Mouse (Mus musculus) layer of hippocampus, adult 2 months (tissue): Measurements from ENCODE around the gene Denr. TPM values are rescaled to one million over a fixed set of nuclear protein-coding genes. Genes with fewer than 3 reads are reported as not detected.

Experiments used
- DNase-seq, 2 experiments: peaks; one replicate each; pipeline ENCODE4 v3.0.0; 2022; ENCODE audit warnings: low spot score in 2 of 2
- H3K27ac ChIP-seq: fragments of 200-600 bp; 2 replicates; pipeline ENCODE4 v1.8.1; 2022
- H3K4me3 ChIP-seq: fragments of 200-600 bp; 2 replicates; pipeline ENCODE4 v1.8.1; 2022; ENCODE audit warnings: mild to moderate bottlenecking
- CTCF ChIP-seq: fragments of 200-600 bp; conservative IDR thresholded peaks from 2 replicates; pipeline ENCODE4 v1.8.1; 2022; ENCODE audit warnings: antibody characterized with exemption, mild to moderate bottlenecking, moderate library complexity
- total RNA-seq, 2 experiments: library from RNA; stranded (reverse); gene quantifications; 2 replicates each; pipeline ENCODE4 v1.2.3; 2021

Denr gene
- total RNA-seq, 2 experiments from 2014 or later, result 64.7 to 66.7 TPM

DNA sequence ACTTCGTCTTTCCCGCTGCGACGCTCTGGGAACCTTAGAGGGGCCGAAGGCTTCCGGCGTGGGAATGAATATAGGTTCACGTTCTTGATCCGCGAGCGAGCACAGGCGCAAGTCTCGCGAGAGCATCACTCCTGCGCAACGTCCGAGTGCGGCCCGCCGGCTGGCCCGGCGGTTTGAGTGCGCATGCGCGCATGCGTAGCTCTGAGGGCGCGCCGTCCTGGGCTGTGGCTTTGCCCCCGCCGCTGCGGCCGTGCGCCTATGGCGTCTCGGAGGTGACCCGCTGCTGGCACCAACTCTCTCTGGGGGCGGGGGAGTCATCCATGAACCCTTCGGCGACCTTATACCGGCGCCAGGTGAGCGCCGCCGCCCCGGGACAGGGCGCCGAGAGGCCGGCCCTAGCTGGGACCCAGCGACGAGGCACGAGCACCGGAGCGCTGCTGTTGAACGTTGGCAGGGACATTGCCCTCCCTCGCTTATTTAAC, 23.6 kb downstream of the Denr start, which contains the start of gene Ccdc62:
Gene Ccdc62, plus strand, starts transcription at position 172 of the 482 bp plus-strand sequence.
- peak; percentile 88 to 92 for DNase-seq
- no peak for TF ChIP-seq CTCF
- H3K4me3 ChIP-seq, result peak within 1 kb of the TSS; percentile 94
- peak within 1 kb of the TSS; percentile 97 for H3K27ac ChIP-seq

DNA sequence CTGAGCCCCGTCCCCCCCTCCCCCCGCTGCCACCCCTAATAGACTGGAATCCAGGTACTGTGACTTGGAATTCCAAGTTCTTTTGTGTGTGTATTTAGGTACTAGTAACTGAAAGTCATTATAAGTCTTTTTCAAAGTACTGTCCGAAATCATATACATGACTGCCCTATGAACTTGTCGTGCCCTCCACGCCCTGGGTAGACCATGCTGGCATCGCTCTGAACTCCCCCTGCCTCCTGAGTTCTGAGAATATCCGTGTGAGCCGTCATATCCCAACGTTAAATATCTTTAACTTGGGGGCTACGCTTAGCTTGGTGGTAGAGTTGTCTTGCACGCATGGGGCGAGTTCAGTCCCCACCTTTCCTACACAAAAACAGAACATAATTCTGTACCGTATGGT, 24.2 kb downstream of the Denr start:
- TF ChIP-seq CTCF, result no peak
- peak overlapping the region; percentile 94 for H3K4me3 ChIP-seq
- DNase-seq, result no peak
- peak overlapping the region; percentile 97 for H3K27ac ChIP-seq

DNA sequence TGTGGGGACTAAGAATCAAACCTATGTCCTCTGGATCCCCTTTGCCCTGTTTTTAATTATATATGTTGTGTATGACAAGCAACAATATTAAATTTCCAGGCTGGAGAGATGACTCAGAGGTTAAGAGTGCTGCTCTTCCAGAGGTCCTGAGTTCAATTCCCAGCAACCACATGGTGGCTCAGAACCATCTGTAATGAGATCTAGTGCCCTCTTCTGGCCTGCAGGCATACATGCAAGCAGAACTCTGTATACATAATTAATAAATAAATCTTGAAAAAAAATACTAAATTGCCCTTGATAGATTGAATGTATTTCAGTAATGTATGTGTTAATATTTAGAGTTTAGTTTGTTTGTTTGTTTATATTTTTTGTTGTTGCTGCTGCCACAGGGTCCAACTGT, 26.0 kb downstream of the Denr start:
- peak in 1 of 2 experiments; percentile 5 for DNase-seq
- Histone ChIP-seq H3K4me3 (no peak overlapping the region), H3K27ac (no peak overlapping the region)
- TF ChIP-seq CTCF, result peak; percentile 59

DNA sequence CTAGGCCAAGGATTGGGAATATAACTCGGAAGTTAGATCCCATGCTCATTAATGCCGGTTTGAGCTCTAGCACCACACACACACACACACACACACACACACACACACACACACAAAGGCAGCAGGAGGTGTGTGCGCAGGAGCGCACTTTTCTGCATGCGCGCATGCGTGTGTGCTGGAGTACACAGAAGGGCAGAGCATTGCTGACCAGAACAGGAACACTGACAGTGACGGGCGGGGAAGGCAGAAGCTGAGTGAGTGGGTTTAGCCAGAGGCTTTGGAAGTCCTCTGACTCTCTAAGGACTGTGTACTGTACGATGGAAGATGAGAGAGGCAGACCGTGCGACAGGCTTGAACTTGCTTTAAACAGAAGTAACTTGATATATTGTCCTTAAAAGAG, 26.6 kb downstream of the Denr start:
- Histone ChIP-seq H3K27ac (no peak overlapping the region), H3K4me3 (no peak overlapping the region)
- TF ChIP-seq CTCF, result no peak
- peak in 1 of 2 experiments; percentile 1 for DNase-seq

DNA sequence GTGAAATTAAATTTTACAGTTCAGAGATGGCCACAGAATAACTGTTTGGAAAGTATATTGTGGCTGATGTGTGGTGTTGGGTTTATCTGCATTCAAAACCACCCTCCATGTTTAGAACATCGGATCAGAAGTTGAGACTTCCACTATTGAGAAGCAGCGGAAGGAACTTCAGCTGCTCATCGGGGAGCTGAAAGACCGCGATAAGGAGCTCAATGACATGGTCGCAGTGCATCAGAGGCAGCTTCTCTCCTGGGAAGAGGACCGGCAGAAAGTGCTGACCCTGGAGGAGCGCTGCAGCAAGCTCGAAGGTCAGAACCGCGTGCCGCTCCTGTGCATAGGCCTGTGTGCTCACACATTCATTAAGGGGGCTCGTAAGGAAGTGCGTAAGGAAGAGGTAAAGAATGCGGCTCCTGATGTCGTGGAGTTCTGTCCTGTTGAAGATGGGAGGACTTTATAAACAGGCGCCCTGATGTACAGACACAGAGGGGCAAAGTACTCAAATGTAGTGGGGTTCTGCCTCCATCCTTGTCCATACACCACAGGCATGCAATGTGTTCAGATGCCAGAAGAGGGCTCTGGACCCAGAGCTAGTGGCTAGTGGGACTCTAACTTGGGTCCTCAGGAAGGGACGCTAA, 27.1 kb downstream of the Denr start:
- no peak for DNase-seq
- no peak overlapping the region for H3K4me3 ChIP-seq
- no peak overlapping the region for H3K27ac ChIP-seq
- TF ChIP-seq CTCF, result peak; percentile 68

DNA sequence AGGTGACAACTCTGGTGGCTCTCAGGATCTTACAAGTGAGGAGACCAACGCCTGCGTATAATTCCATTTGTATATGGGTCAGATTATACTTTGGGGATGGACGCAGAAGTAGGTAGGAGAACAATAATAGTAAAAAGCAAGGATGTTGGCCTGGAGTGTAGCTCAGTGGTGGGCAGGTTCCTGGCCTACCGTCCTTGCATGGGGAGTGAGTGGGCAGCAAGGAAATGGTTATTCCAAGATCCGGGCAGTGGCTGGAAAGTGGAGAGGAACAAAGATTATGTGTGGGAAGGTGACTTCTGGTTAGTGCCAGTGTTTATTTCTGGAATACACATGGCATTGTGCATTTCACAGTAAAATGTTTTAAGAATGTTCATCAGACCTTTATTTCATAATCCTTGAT, 29.0 kb downstream of the Denr start:
- no peak overlapping the region for H3K27ac ChIP-seq
- no peak for DNase-seq
- no peak overlapping the region for H3K4me3 ChIP-seq
- no peak for TF ChIP-seq CTCF

DNA sequence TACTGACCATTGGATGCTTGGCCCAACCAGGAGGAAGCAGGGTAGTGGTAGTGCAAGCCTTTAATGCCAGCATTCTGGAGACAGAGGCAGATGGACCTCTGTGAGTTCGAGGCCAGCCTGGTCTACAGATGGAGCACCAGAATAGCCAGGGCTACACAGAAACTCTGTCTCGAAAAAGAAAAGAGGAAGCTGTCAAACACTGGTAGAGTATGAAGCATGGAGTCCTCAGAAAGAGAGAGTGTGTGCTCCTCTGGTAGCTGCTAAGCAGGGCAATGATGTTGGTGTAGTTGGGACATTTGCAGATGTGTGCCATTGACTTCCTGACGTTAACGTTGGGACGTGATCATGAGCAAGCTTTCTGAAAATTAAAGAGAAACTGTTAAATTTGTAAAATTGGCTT, 31.5 kb downstream of the Denr start:
- no peak overlapping the region for H3K27ac ChIP-seq
- no peak for TF ChIP-seq CTCF
- no peak for DNase-seq
- no peak overlapping the region for H3K4me3 ChIP-seq

DNA sequence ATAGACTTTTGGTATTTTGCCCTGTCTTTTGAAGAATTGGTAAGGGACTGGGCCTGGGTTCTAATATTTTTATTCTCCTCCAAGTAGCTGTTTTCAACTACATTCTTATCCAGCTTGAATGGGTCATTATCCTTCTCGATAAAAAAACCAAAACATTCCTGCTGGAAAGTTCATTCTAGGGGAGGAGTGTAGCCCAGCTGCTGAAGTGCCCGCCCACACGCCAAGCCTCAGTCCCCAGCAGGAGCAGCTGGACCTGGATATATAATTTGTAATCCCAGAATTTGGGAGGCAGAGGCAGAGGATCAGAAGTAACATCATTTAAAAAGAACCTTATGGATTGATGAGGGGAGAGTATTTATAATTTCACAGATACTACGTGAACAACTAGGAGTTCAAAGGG, 39.6 kb downstream of the Denr start:
- Histone ChIP-seq H3K4me3 (no peak overlapping the region), H3K27ac (no peak overlapping the region)
- no peak for TF ChIP-seq CTCF
- no peak for DNase-seq

DNA sequence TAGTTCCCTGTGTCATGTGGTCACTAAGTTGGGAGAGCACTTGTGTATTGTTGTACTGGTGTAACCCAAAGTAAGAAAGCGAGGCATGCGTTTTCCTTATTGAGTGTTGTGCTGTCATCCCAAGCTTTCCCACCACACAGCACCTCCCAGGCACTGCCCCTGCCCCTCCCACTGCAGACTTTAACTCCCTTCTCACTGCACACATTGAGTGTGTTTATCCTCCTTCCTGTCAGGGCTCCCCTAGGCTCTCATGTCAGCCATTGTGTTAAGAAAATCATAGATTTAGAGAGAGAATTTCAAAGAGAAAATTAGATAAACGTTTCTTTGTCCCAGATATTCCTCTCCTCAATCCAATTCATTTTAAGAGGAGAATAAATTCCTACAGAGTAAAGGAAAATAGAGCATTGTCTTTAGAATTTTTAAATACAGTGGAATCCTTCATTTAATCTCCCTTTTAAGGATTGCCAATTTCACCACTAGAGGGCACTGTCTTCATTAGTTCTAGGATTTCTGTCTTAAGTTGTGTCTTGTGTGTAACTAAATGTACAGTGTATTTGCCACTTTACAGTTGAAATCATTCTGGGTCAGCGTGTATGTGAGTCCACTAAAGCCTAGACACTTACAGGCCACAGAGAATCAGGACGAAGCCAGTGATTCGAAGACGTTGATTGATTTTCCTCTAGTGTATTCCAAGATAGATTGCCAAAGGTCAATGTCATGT, 40.2 kb downstream of the Denr start:
- DNase-seq, result peak; percentile 55 to 65
- TF ChIP-seq CTCF, result peak; percentile 92
- Histone ChIP-seq H3K27ac (no peak overlapping the region), H3K4me3 (no peak overlapping the region)

DNA sequence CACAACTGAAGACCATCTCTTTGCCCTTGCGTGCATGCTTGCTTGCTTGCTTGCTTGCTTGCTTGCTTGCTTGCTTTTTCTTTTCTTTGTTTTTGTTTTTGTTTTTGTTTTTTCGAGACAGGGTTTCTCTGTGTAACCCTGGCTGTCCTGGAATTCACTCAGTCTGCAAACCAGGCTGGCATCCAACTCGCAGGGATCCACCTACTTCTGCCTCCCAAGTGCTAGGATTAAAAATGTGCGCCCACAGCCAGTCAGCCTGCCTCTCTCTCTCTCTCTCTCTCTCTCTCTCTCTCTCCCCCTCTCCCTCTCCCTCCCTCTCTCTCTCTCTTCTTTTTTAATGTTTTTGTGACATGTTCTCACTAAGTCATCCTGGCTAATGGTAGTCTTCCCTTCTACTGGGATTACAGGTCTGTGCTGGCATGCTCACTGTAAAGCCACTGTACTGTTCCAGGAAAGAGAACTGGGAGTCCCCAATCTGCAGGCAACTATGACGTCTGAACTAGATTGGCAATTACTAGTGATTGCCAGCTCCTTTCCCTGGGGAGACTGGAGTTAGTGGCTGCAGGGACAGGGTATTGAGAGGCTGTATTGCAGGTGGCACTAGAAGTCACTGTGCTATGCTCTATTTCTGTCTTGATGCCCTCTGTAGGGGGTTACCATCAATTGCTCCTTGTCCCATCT, 45.5 kb downstream of the Denr start:
- TF ChIP-seq CTCF, result no peak
- H3K27ac ChIP-seq, result peak overlapping the region; percentile 67; the same call in 1 of the 2 replicates
- peak; percentile 49 to 70 for DNase-seq

DNA sequence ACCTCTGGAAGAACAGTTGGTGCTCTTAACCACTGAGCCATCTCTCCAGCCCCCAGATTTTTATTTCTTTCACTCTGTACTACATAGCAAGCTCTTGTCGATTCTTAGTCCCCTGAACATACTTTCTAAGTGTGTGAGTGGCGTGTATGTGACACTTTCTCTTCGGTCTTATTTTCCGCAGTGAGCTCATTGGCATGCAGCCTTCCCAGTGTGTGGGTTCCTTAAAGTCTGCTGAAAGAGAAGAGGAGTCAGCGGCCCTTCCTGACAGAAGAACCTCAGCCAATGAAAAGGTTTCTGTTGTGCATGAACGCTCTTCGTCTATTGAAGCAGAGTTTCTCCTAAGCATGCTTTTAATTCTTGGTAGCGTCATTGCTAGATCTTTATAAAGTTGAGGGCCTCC, 50.2 kb downstream of the Denr start:
- Histone ChIP-seq H3K4me3 (no peak overlapping the region), H3K27ac (no peak overlapping the region)
- no peak for TF ChIP-seq CTCF
- no peak for DNase-seq

More for the DNA sequence above, 45.5 kb downstream of the Denr start:
- no peak overlapping the region for H3K4me3 ChIP-seq

DNA sequence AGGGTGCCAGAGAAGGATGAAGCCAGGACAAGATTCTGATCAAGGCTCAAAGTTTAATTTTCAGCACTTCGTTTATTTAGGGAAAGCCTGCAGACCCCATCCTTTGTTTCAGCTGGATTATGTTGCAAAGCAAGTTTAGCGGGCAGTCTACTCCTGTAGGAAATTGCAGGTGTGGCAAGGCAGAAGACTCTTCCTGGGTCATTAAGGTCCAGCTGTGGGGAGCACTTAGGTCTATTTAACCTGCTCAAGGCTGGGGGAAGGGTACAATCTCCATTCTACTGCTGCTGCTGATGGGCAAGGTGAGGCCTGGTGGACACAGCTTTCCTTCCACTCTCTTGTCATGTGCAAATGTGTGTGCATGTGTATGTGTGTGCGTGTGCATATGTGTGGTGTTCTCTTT, 52.0 kb downstream of the Denr start:
- DNase-seq, result no peak
- no peak for TF ChIP-seq CTCF
- no peak overlapping the region for H3K27ac ChIP-seq

DNA sequence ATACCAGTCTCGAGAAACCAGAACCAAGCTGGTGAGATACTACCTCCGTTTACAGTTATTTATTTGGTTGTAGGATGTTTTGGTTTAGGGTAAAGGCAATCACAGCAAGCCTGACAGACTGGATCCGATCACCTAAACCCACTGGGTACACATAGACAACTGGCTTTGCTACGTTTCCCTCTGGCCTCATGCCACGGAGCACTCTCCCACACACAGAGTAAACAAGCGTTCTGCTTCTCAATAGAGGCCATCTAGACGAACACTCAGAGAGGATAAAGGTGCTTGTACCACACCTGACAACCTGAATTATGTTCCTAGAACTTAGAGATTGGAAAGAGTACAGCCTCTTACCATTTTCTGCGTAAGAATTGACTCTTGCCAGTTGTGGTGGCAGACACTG, 53.2 kb downstream of the Denr start:
- TF ChIP-seq CTCF, result no peak
- no peak overlapping the region for H3K27ac ChIP-seq
- H3K4me3 ChIP-seq, result no peak overlapping the region
- no peak for DNase-seq

More for the DNA sequence above, 52.0 kb downstream of the Denr start:
- no peak overlapping the region for H3K4me3 ChIP-seq

DNA sequence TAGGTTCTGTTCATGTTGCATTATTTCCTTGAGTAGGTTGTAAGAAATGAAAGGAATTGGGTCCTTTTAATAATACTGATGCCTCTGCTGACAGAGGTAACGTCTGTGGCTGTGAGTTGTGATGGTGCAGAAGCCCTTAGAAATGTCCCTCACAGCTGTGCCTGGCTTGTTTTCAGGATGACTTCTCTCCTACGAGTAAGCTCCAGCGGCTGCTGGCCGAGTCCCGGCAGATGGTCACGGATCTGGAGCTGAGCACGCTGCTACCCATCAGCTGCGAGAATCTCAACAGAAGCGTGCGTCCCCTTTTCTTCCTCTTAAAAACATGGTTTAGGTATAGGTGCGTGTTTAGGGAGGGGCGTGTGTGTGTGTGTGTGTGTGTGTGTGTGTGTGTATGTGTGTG, 54.1 kb downstream of the Denr start:
- TF ChIP-seq CTCF, result no peak
- DNase-seq, result no peak
- H3K27ac ChIP-seq, result no peak overlapping the region
- no peak overlapping the region for H3K4me3 ChIP-seq
